Mouse (Mus musculus): Measurements from ENCODE around the gene Gnai3. TPM values are rescaled to one million over a fixed set of nuclear protein-coding genes. Genes with fewer than 3 reads are reported as not detected.

Gnai3 gene
- total RNA-seq (2012; rRNA removed), result 54.1 and 59.8 TPM in 2 replicates
- total RNA-seq (2014; rRNA removed), result 145 and 159 TPM in 2 replicates
- 78.7 and 82.4 TPM in 2 replicates for polyA plus RNA-seq (2012; ENCODE audit: insufficient read length, low read depth)

- Histone ChIP-seq H3K4me1 (ENCODE audit: control insufficient read depth in 1 of 2, insufficient read depth in 2 of 2) (peaks cover 0 to 25% of the 10 kb centered on the region in 2 experiments; a peak in 2 of 4 replicates), H3K9me3 (replicated peaks; ENCODE audit: low read length) (no peaks in the 10 kb centered on the region)
- no peak for TF ChIP-seq PAX5 (IDR thresholded peaks at IDR 0.05; ENCODE audit: low read length)
- peak; percentile 67; the same call in 1 of the 2 replicates for TF ChIP-seq MYC (IDR thresholded peaks at IDR 0.05; ENCODE audit: low read depth, low read length)
- no peak for TF ChIP-seq E2F4 (IDR thresholded peaks at IDR 0.05; ENCODE audit: insufficient replicate concordance, low read depth, low read length)
- peak; percentile 62; the same call in 1 of the 2 replicates for TF ChIP-seq MEF2A (IDR thresholded peaks at IDR 0.05; ENCODE audit: borderline replicate concordance, low read depth, low read length)
- TF ChIP-seq CTCF (conservative IDR thresholded peaks at IDR 0.05 in 1 of 2, IDR thresholded peaks at IDR 0.05 in 1 of 2; ENCODE audit: low read depth in 2 of 2, low read length in 2 of 2), result no peak
- no peak for TF ChIP-seq USF2 (conservative IDR thresholded peaks at IDR 0.05; ENCODE audit: low read depth, low read length)
- peak; percentile 80 for TF ChIP-seq MAX (IDR thresholded peaks at IDR 0.05; ENCODE audit: low read length)
- no peak for TF ChIP-seq BHLHE40 (IDR thresholded peaks at IDR 0.05; ENCODE audit: low read depth, low read length)
- TF ChIP-seq SMC3 (IDR thresholded peaks at IDR 0.05; ENCODE audit: low read depth, low read length), result no peak
- peak; percentile 57; the same call in 1 of the 2 replicates for TF ChIP-seq UBTF (IDR thresholded peaks at IDR 0.05; ENCODE audit: low read depth, low read length)
- no peak for TF ChIP-seq ZNF384 (IDR thresholded peaks at IDR 0.05; ENCODE audit: low read depth, low read length)
- TF ChIP-seq ZKSCAN1 (IDR thresholded peaks at IDR 0.05; ENCODE audit: borderline replicate concordance, low read depth, low read length), result no peak
- no peak for TF ChIP-seq ZC3H11A (IDR thresholded peaks at IDR 0.05; ENCODE audit: low read depth, low read length)
- peak; percentile 46; the same call in 1 of the 2 replicates for TF ChIP-seq CHD1 (IDR thresholded peaks at IDR 0.05; ENCODE audit: low read depth, low read length)
- peak; percentile 81 for TF ChIP-seq HCFC1 (IDR thresholded peaks at IDR 0.05; ENCODE audit: low read depth, low read length)
- peak; percentile 89 for TF ChIP-seq ELF1 (IDR thresholded peaks at IDR 0.05; ENCODE audit: low read depth, low read length)
- TF ChIP-seq IRF4 (IDR thresholded peaks at IDR 0.05; ENCODE audit: low read depth, low read length), result peak; percentile 71; the same call in 1 of the 2 replicates
- TF ChIP-seq RAD21 (IDR thresholded peaks at IDR 0.05; ENCODE audit: low read depth, low read length), result no peak
- TF ChIP-seq MXI1 (IDR thresholded peaks at IDR 0.05; ENCODE audit: low read depth, low read length), result peak; percentile 84
- peak; percentile 94 for TF ChIP-seq TBP (conservative IDR thresholded peaks at IDR 0.05; ENCODE audit: low read depth, low read length)
- TF ChIP-seq TCF12 (IDR thresholded peaks at IDR 0.05; ENCODE audit: low read depth, low read length), result peak; percentile 94
- TF ChIP-seq CHD2 (IDR thresholded peaks at IDR 0.05; ENCODE audit: low read length), result no peak
- TF ChIP-seq JUND (conservative IDR thresholded peaks at IDR 0.05; ENCODE audit: low read depth, low read length), result no peak
- TF ChIP-seq KAT2A (IDR thresholded peaks at IDR 0.05; ENCODE audit: insufficient replicate concordance, low read length), result 0 out of 2 replicates have a peak, but pooled peaks have one; percentile 62
- TF ChIP-seq SIN3A (IDR thresholded peaks at IDR 0.05; ENCODE audit: low read length), result peak; percentile 70
- peak; percentile 96 for TF ChIP-seq NELFE (IDR thresholded peaks at IDR 0.05; ENCODE audit: low read depth, low read length)
- no peak for TF ChIP-seq RCOR1 (conservative IDR thresholded peaks at IDR 0.05; ENCODE audit: low read depth, low read length)
- no peak for TF ChIP-seq GABPA (IDR thresholded peaks at IDR 0.05; ENCODE audit: insufficient replicate concordance, low read depth, low read length)
- TF ChIP-seq JUN (IDR thresholded peaks at IDR 0.05; ENCODE audit: insufficient read depth, low read depth, low read length), result no peak
- peak; percentile 81 for TF ChIP-seq ZMIZ1 (IDR thresholded peaks at IDR 0.05; ENCODE audit: low read depth, low read length)
- peak; percentile 99 for TF ChIP-seq POLR2A (IDR thresholded peaks at IDR 0.05; ENCODE audit: low read depth, low read length)
- no peak for TF ChIP-seq MAFK (IDR thresholded peaks at IDR 0.05; ENCODE audit: insufficient replicate concordance, low read length)
- TF ChIP-seq POLR2AphosphoS2 (IDR thresholded peaks at IDR 0.05; ENCODE audit: low read depth, low read length), result peak; percentile 93
- no peak for TF ChIP-seq USF1 (IDR thresholded peaks at IDR 0.05; ENCODE audit: low read depth, low read length)
- no peak for TF ChIP-seq EP300 (IDR thresholded peaks at IDR 0.05; ENCODE audit: low read length)
- no peak for TF ChIP-seq NRF1 (IDR thresholded peaks at IDR 0.05; ENCODE audit: low read depth, low read length)
- TF ChIP-seq MAZ (IDR thresholded peaks at IDR 0.05; ENCODE audit: low read depth, low read length), result no peak
These were observed at the start of gene Gnai3 for GRCm38 (mm10) chr3:108145534-108146445. TSS of gene Gnai3 (minus strand) at chr3:108146146.

More at GRCm38 (mm10) chr3:108145534-108146445, at the start of gene Gnai3:
- H3K79me2 ChIP-seq (replicated peaks; ENCODE audit: control insufficient read depth, extremely low read depth, insufficient read depth, poor library complexity, severe bottlenecking), result peaks cover 37% of the 10 kb centered on the region
- dilution Hi-C loops (cut with MboI; ENCODE audit: extremely low pct_ligation_motif_present, extremely low pct_unique_long_range_greater_than_20kb, low sequenced_read_pairs) (no loop called here), in situ Hi-C loops (cut with MboI; ENCODE audit: low pct_ligation_motif_present, low pct_unique_long_range_greater_than_20kb, low sequenced_read_pairs) (loop anchor here (5.0 to 10.0 kb wide), 2 partner anchors 63 to 211 kb away; partner anchors contain the start of gene Gstm7)
- DNase-seq (ENCODE audit: extremely low read depth), result peak; percentile 96
- peak within 1 kb of the TSS; percentile 76 to 98 (median 94) for H3K4me3 ChIP-seq (replicated peaks in 1 of 3; ENCODE audit: low read depth in 2 of 3, low read length in 2 of 3, poor library complexity in 1 of 3)
- H3K36me3 ChIP-seq (replicated peaks in 1 of 2; ENCODE audit: control insufficient read depth in 1 of 2, insufficient read depth in 1 of 2, low read length in 1 of 2), result peaks cover 0 to 37% of the 10 kb centered on the region in 2 experiments
- H3K27ac ChIP-seq (ENCODE audit: insufficient read depth, low read depth), result peak within 1 kb of the TSS; percentile 72
- peak within 1 kb of the TSS; percentile 90 for H3K9ac ChIP-seq (ENCODE audit: insufficient read depth, low read depth)
- H3K4me2 ChIP-seq (ENCODE audit: insufficient read depth, low read depth, poor library complexity, severe bottlenecking), result peak within 1 kb of the TSS; percentile 96
- no peaks in the 10 kb centered on the region for H3K27me3 ChIP-seq (replicated peaks)
